Mouse (Mus musculus): ENCODE measurements at regions not wholly inside any gene's neighbourhood (a gene's known extent, or its start where the extent isn't known, plus 50 kb on each side); places are given as distances from the start of the nearest gene placed in this dataset.
A peak's percentile ranks its signal among the peaks of the same experiment; 100 is the strongest.
"Not testable (repeated sequence)": the region's sequence is repeated elsewhere in the genome, so short reads cannot be mapped to it uniquely, and the experiment has no call there.

- intact Hi-C loops (cut with DNase I): loop anchor here (10.0 kb wide), 1 partner anchor 203 kb away; no protein-coding TSS in a partner anchor
- peak; percentile 15 to 42 for DNase-seq (ENCODE audit: low spot score in 2 of 2)
Observed at GRCm38 (mm10) chr10:19491513-19492380, 100.0 kb upstream of the Ifngr1 start.

GRCm38 (mm10) chr10:19494461-19495105 lies 97.2 kb upstream of the Ifngr1 start:
- intact Hi-C loops (cut with DNase I): loop anchor here (2.0 to 10.0 kb wide), 2 partner anchors 66 to 200 kb away; no protein-coding TSS in a partner anchor
- no peak for DNase-seq (ENCODE audit: low spot score in 2 of 2)

- intact Hi-C loops (cut with DNase I): loop anchor here (10.0 kb wide), 1 partner anchor 197 kb away; no protein-coding TSS in a partner anchor
- DNase-seq (ENCODE audit: low spot score in 2 of 2): no peak
Observed at GRCm38 (mm10) chr10:19498112-19498511, 93.6 kb upstream of the Ifngr1 start.

- DNase-seq (ENCODE audit: low spot score in 2 of 2): no peak
- intact Hi-C loops (cut with DNase I): no loop called here
Observed at GRCm38 (mm10) chr10:19502874-19503273, 88.9 kb upstream of the Ifngr1 start.

- DNase-seq (ENCODE audit: low spot score in 2 of 2): no peak
- intact Hi-C loops (cut with DNase I): no loop called here
Observed at GRCm38 (mm10) chr10:19503846-19504765, 87.6 kb upstream of the Ifngr1 start.

GRCm38 (mm10) chr10:19505174-19505573 lies 86.6 kb upstream of the Ifngr1 start:
- intact Hi-C loops (cut with DNase I): no loop called here
- DNase-seq (ENCODE audit: low spot score in 2 of 2): no peak

GRCm38 (mm10) chr10:19505979-19506378 lies 85.8 kb upstream of the Ifngr1 start:
- intact Hi-C loops (cut with DNase I): no loop called here
- no peak for DNase-seq (ENCODE audit: low spot score in 2 of 2)

- DNase-seq (ENCODE audit: low spot score in 2 of 2): no peak
- intact Hi-C loops (cut with DNase I): no loop called here
Observed at GRCm38 (mm10) chr10:19506434-19506833, 85.3 kb upstream of the Ifngr1 start.

- DNase-seq (ENCODE audit: low spot score in 2 of 2): no peak
- intact Hi-C loops (cut with DNase I): no loop called here
Observed at GRCm38 (mm10) chr10:19508221-19508745, 83.5 kb upstream of the Ifngr1 start.

GRCm38 (mm10) chr10:19510047-19510446 lies 81.7 kb upstream of the Ifngr1 start:
- no peak for DNase-seq (ENCODE audit: low spot score in 2 of 2)
- intact Hi-C loops (cut with DNase I): no loop called here

- DNase-seq (ENCODE audit: low spot score in 2 of 2); intact Hi-C loops (cut with DNase I): not testable (repeated sequence)
Observed at GRCm38 (mm10) chr10:19514366-19514765, 77.4 kb upstream of the Ifngr1 start.

GRCm38 (mm10) chr10:19514837-19515236 lies 76.9 kb upstream of the Ifngr1 start:
- intact Hi-C loops (cut with DNase I): no loop called here
- no peak for DNase-seq (ENCODE audit: low spot score in 2 of 2)

- intact Hi-C loops (cut with DNase I): no loop called here
- DNase-seq (ENCODE audit: low spot score in 2 of 2): no peak
Observed at GRCm38 (mm10) chr10:19516011-19516410, 75.7 kb upstream of the Ifngr1 start.

GRCm38 (mm10) chr10:19517093-19517492 lies 74.7 kb upstream of the Ifngr1 start:
- intact Hi-C loops (cut with DNase I): no loop called here
- no peak for DNase-seq (ENCODE audit: low spot score in 2 of 2)

- no peak for DNase-seq (ENCODE audit: low spot score in 2 of 2)
Observed at GRCm38 (mm10) chr10:19518763-19519162, 73.0 kb upstream of the Ifngr1 start.

GRCm38 (mm10) chr10:19522198-19522597 lies 69.6 kb upstream of the Ifngr1 start:
- intact Hi-C loops (cut with DNase I): no loop called here
- no peak for DNase-seq (ENCODE audit: low spot score in 2 of 2)

More at GRCm38 (mm10) chr10:19518763-19519162, 73.0 kb upstream of the Ifngr1 start:
- intact Hi-C loops (cut with DNase I): loop anchor here (2.0 kb wide), 1 partner anchor 278 kb away; no protein-coding TSS in a partner anchor

GRCm38 (mm10) chr10:19525939-19526338 lies 65.8 kb upstream of the Ifngr1 start:
- intact Hi-C loops (cut with DNase I): no loop called here
- no peak for DNase-seq (ENCODE audit: low spot score in 2 of 2)

GRCm38 (mm10) chr10:19526353-19526752 lies 65.4 kb upstream of the Ifngr1 start:
- intact Hi-C loops (cut with DNase I): no loop called here
- no peak for DNase-seq (ENCODE audit: low spot score in 2 of 2)

- intact Hi-C loops (cut with DNase I): no loop called here
- DNase-seq (ENCODE audit: low spot score in 2 of 2): no peak
Observed at GRCm38 (mm10) chr10:19529655-19530054, 62.1 kb upstream of the Ifngr1 start.

Data from left cerebral cortex, postnatal 36 days (tissue).